Mouse (Mus musculus) neural tube, embryonic 15.5 days (tissue): ENCODE measurements around the gene Glis2. TPM values are rescaled to one million over a fixed set of nuclear protein-coding genes. Genes with fewer than 3 reads are reported as not detected.
A peak's percentile ranks its signal among the peaks of the same experiment; 100 is the strongest.

ENCODE experiments used
- ATAC-seq: fragments of 200-750 bp; cut with Nextera tagmentation; 2 replicates; pipeline ENCODE4 v1.8.0; 2017; ENCODE audit warnings: mild to moderate bottlenecking, moderate TSS enrichment, moderate library complexity; ENCODE audit not compliant: low FRiP score
- H3K27ac ChIP-seq: fragments of 300-500 bp; sonication (generic); replicated peaks from 2 replicates; pipeline ENCODE4 v1.5.1; 2015; ENCODE audit warnings: mild to moderate bottlenecking, inconsistent platforms
- H3K27me3 ChIP-seq: fragments of 300-500 bp; sonication (generic); replicated peaks from 2 replicates; pipeline ENCODE4 v1.6.1; 2015; ENCODE audit warnings: inconsistent platforms
- H3K36me3 ChIP-seq: fragments of 300-500 bp; sonication (generic); 2 replicates; pipeline ENCODE4 v1.6.1; 2015; ENCODE audit warnings: inconsistent platforms
- H3K4me1 ChIP-seq: fragments of 300-500 bp; sonication (generic); 2 replicates; pipeline ENCODE4 v1.6.1; 2015; ENCODE audit warnings: inconsistent platforms
- H3K4me2 ChIP-seq: fragments of 300-500 bp; sonication (generic); 2 replicates; pipeline ENCODE4 v1.6.1; 2015; ENCODE audit warnings: inconsistent platforms, mild to moderate bottlenecking, moderate library complexity
- H3K4me3 ChIP-seq: fragments of 300-500 bp; sonication (generic); replicated peaks from 2 replicates; pipeline ENCODE4 v1.5.1; 2015; ENCODE audit warnings: mild to moderate bottlenecking, inconsistent platforms
- H3K9ac ChIP-seq: fragments of 300-500 bp; sonication (generic); replicated peaks from 2 replicates; pipeline ENCODE4 v1.6.1; 2015; ENCODE audit warnings: mild to moderate bottlenecking, inconsistent platforms
- H3K9me3 ChIP-seq: fragments of 300-500 bp; sonication (generic); replicated peaks from 2 replicates; pipeline ENCODE4 v1.6.1; 2016; ENCODE audit warnings: inconsistent platforms
- WGBS: fragments of 180-500 bp; shearing (Covaris S2); methylation state at CpG from one replicate; pipeline ENCODE4 v1.1.7; 2015; ENCODE audit warnings: mixed read lengths; 5-methylcytosine and 5-hydroxymethylcytosine counted together
- polyA plus RNA-seq: library from polyadenylated mRNA; unstranded; fragments of >200 nt; fragmentation: Nextera tagmentation; extraction: Ambion mirVana; gene quantifications from 2 replicates; pipeline ENCODE4 v1.2.1, GENCODE M21; 2015

Gene Glis2
- polyA plus RNA-seq, 1 experiment from 2014 or later, result 18.7 TPM

- H3K4me2 ChIP-seq, result no peak overlapping the region
- peaks cover 65% of the 10 kb centered on the region for H3K4me1 ChIP-seq
- H3K4me3 ChIP-seq, result no peak overlapping the region
- 44% methylated on average over 5 of the region's 5 CpGs for WGBS
- H3K36me3 ChIP-seq, result peaks cover 23% of the 10 kb centered on the region
- ATAC-seq, result peak; percentile 11; the same call in 1 of the 2 replicates
- no peaks in the 10 kb centered on the region for H3K9me3 ChIP-seq
- H3K27me3 ChIP-seq, result no peaks in the 10 kb centered on the region
- H3K27ac ChIP-seq, result peak overlapping the region; percentile 37; the same call in 1 of the 2 replicates
- no peak overlapping the region for H3K9ac ChIP-seq
These were observed 12.0 kb downstream of the Glis2 start for GRCm38 (mm10) chr16:4606431-4607084.

GRCm38 (mm10) chr16:4607818-4608531, 13.5 kb downstream of the Glis2 start:
- peak overlapping the region; percentile 55 for H3K27ac ChIP-seq
- ATAC-seq, result peak; percentile 49

GRCm38 (mm10) chr16:4608532-4609059, 14.1 kb downstream of the Glis2 start:
- no peak for ATAC-seq
- Histone ChIP-seq H3K9me3 (no peaks in the 10 kb centered on the region), H3K36me3 (peaks cover 41% of the 10 kb centered on the region), H3K4me2 (no peak overlapping the region), H3K9ac (no peak overlapping the region), H3K4me1 (peaks cover 46% of the 10 kb centered on the region), H3K27ac (no peak overlapping the region), H3K27me3 (no peaks in the 10 kb centered on the region), H3K4me3 (no peak overlapping the region)
- WGBS, result 86% methylated on average over 19 of the region's 19 CpGs

More at GRCm38 (mm10) chr16:4607818-4608531, 13.5 kb downstream of the Glis2 start:
- Histone ChIP-seq H3K4me3 (no peak overlapping the region), H3K9ac (no peak overlapping the region), H3K4me1 (peaks cover 53% of the 10 kb centered on the region), H3K27me3 (no peaks in the 10 kb centered on the region), H3K9me3 (no peaks in the 10 kb centered on the region), H3K4me2 (no peak overlapping the region), H3K36me3 (peaks cover 35% of the 10 kb centered on the region)
- WGBS, result 57% methylated on average over 9 of the region's 9 CpGs

- whole genome bisulfite sequencing, result 95% methylated on average over 5 of the region's 5 CpGs
- ATAC-seq, result no peak
- Histone ChIP-seq H3K36me3 (peaks cover 66% of the 10 kb centered on the region), H3K27ac (no peak overlapping the region), H3K9me3 (no peaks in the 10 kb centered on the region), H3K4me2 (no peak overlapping the region), H3K4me3 (no peak overlapping the region), H3K27me3 (no peaks in the 10 kb centered on the region), H3K9ac (no peak overlapping the region), H3K4me1 (peaks cover 20% of the 10 kb centered on the region)
These were observed 16.7 kb downstream of the Glis2 start for GRCm38 (mm10) chr16:4611193-4611592.

GRCm38 (mm10) chr16:4611676-4612075, 17.2 kb downstream of the Glis2 start:
- WGBS, result 94% methylated on average over 7 of the region's 7 CpGs
- ATAC-seq, result no peak
- no peak overlapping the region for H3K4me3 ChIP-seq
- peaks cover 16% of the 10 kb centered on the region for H3K4me1 ChIP-seq
- H3K27me3 ChIP-seq, result no peaks in the 10 kb centered on the region
- H3K9me3 ChIP-seq, result no peaks in the 10 kb centered on the region
- H3K9ac ChIP-seq, result no peak overlapping the region
- H3K4me2 ChIP-seq, result no peak overlapping the region
- no peak overlapping the region for H3K27ac ChIP-seq
- H3K36me3 ChIP-seq, result peaks cover 69% of the 10 kb centered on the region

GRCm38 (mm10) chr16:4613736-4614135, 19.2 kb downstream of the Glis2 start:
- Histone ChIP-seq H3K27ac (no peak overlapping the region), H3K9ac (no peak overlapping the region), H3K36me3 (peaks cover 77% of the 10 kb centered on the region), H3K4me2 (no peak overlapping the region), H3K27me3 (no peaks in the 10 kb centered on the region), H3K4me1 (0 out of 2 replicates have a peak, but pooled peaks cover under 1% of the 10 kb centered on the region), H3K4me3 (no peak overlapping the region), H3K9me3 (no peaks in the 10 kb centered on the region)
- ATAC-seq, result no peak
- 91% methylated on average over 9 of the region's 9 CpGs for WGBS

GRCm38 (mm10) chr16:4614639-4615038, 20.1 kb downstream of the Glis2 start:
- H3K27ac ChIP-seq, result no peak overlapping the region
- WGBS, result 92% methylated on average over 3 of the region's 3 CpGs
- no peak overlapping the region for H3K4me2 ChIP-seq
- no peaks in the 10 kb centered on the region for H3K9me3 ChIP-seq
- no peaks in the 10 kb centered on the region for H3K4me1 ChIP-seq
- ATAC-seq, result no peak
- no peak overlapping the region for H3K4me3 ChIP-seq
- peaks cover 72% of the 10 kb centered on the region for H3K36me3 ChIP-seq
- H3K9ac ChIP-seq, result no peak overlapping the region
- no peaks in the 10 kb centered on the region for H3K27me3 ChIP-seq

- 80% methylated on average over 1 of the region's 1 CpGs for WGBS
- no peak overlapping the region for H3K9ac ChIP-seq
These were observed 20.8 kb downstream of the Glis2 start for GRCm38 (mm10) chr16:4615297-4615696.

GRCm38 (mm10) chr16:4616829-4617228, 22.3 kb downstream of the Glis2 start:
- Histone ChIP-seq H3K4me2 (no peak overlapping the region), H3K9ac (no peak overlapping the region), H3K27ac (no peak overlapping the region), H3K4me3 (no peak overlapping the region), H3K27me3 (no peaks in the 10 kb centered on the region), H3K9me3 (no peaks in the 10 kb centered on the region), H3K4me1 (peaks cover 6% of the 10 kb centered on the region), H3K36me3 (peaks cover 54% of the 10 kb centered on the region)
- WGBS, result 91% methylated on average over 4 of the region's 4 CpGs
- no peak for ATAC-seq

More at GRCm38 (mm10) chr16:4615297-4615696, 20.8 kb downstream of the Glis2 start:
- Histone ChIP-seq H3K9me3 (no peaks in the 10 kb centered on the region), H3K27me3 (no peaks in the 10 kb centered on the region), H3K4me3 (no peak overlapping the region), H3K27ac (no peak overlapping the region), H3K4me2 (no peak overlapping the region), H3K4me1 (no peaks in the 10 kb centered on the region), H3K36me3 (peaks cover 66% of the 10 kb centered on the region)
- ATAC-seq, result no peak

- Histone ChIP-seq H3K27me3 (no peaks in the 10 kb centered on the region), H3K9me3 (no peaks in the 10 kb centered on the region), H3K27ac (peak overlapping the region; percentile 83), H3K4me2 (peak overlapping the region; percentile 62), H3K9ac (peak overlapping the region; percentile 75), H3K36me3 (peaks cover 24% of the 10 kb centered on the region), H3K4me1 (peaks cover 29% of the 10 kb centered on the region), H3K4me3 (peak overlapping the region; percentile 69)
- WGBS, result 12% methylated on average over 9 of the region's 9 CpGs
- ATAC-seq, result peak; percentile 30; the same call in 1 of the 2 replicates
These were observed 29.6 kb downstream of the Glis2 start for GRCm38 (mm10) chr16:4624074-4624473.

GRCm38 (mm10) chr16:4624481-4625110, 30.1 kb downstream of the Glis2 start, which contains the start of gene Pam16:
TSS of gene Pam16 (minus strand) at chr16:4624988.
- peak within 1 kb of the TSS; percentile 75 for H3K9ac ChIP-seq
- H3K27me3 ChIP-seq, result no peaks in the 10 kb centered on the region
- peak within 1 kb of the TSS; percentile 62 for H3K4me2 ChIP-seq
- H3K36me3 ChIP-seq, result peaks cover 29% of the 10 kb centered on the region
- peak within 1 kb of the TSS; percentile 83 for H3K27ac ChIP-seq
- no peaks in the 10 kb centered on the region for H3K9me3 ChIP-seq
- WGBS, result under 1% methylated on average over 56 of the region's 56 CpGs
- H3K4me3 ChIP-seq, result peak within 1 kb of the TSS; percentile 69
- H3K4me1 ChIP-seq, result peaks cover 29% of the 10 kb centered on the region
- ATAC-seq, result peak; percentile 93
